Mouse (Mus musculus): ENCODE data around the gene Gm20388. TPM values are rescaled to one million over a fixed set of nuclear protein-coding genes. Genes with fewer than 3 reads are reported as not detected.

The Gm20388 gene
- polyA plus RNA-seq, 1 experiment from 2014 or later, result not detected

DNA sequence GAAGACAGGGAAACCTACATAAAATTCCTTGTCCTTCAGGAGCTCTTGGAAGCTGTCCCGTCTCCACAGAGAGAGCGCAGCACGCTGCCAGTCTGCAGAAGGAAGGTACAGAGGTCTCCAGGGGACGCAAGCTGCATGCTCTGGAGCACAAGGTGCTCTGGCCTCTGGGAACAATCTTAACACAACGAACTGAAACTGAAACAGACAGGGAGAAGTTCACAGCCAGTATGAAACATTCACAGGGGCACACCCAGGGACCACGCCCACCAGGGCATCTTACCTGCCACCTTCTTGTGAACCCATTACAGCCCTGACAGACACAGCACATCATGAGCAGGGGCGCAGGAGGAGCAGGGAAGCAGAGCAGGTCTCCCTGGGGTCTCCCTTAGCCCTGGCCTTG, 3373.3 kb downstream of the Gm20388 start:
- Histone ChIP-seq H3K9ac (no peak overlapping the region), H3K36me3 (peaks cover 57% of the 10 kb centered on the region), H3K27me3 (replicated peaks) (no peaks in the 10 kb centered on the region), H3K4me2 (no peak overlapping the region), H3K9me3 (no peaks in the 10 kb centered on the region), H3K4me3 (no peak overlapping the region), H3K27ac (replicated peaks) (no peak overlapping the region), H3K4me1 (peaks cover 11% of the 10 kb centered on the region)
- 77% methylated on average over 7 of the region's 7 CpGs for WGBS
- no peak for ATAC-seq (ENCODE audit: extremely low read depth, insufficient number of reproducible peaks, low FRiP score, low TSS enrichment)

DNA sequence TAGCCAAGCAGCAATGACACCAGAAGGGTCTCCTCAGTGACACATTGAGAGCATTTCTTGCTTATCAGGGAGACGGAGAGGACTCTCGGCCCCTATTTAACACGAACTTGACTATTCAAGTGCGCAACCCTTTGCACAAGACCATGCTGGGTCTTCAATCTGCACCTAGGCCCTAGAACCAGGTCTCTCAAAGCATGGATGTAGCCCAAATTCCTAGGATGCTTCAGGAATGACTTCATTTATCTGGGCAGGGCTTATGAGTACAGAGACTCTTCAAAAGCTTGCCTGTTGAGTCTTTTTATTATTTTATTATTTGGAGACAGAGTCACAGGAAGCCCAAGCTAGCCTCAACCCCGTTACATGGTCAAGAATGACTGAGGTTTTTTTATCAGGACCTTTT, 3373.9 kb downstream of the Gm20388 start:
- Histone ChIP-seq H3K4me2 (no peak overlapping the region), H3K9me3 (no peaks in the 10 kb centered on the region), H3K9ac (no peak overlapping the region), H3K27ac (replicated peaks) (no peak overlapping the region), H3K4me3 (no peak overlapping the region), H3K4me1 (peaks cover 11% of the 10 kb centered on the region), H3K27me3 (replicated peaks) (no peaks in the 10 kb centered on the region), H3K36me3 (peaks cover 62% of the 10 kb centered on the region)
- WGBS, result 50% methylated on average over 5 of the region's 5 CpGs
- ATAC-seq (ENCODE audit: extremely low read depth, insufficient number of reproducible peaks, low FRiP score, low TSS enrichment), result no peak

DNA sequence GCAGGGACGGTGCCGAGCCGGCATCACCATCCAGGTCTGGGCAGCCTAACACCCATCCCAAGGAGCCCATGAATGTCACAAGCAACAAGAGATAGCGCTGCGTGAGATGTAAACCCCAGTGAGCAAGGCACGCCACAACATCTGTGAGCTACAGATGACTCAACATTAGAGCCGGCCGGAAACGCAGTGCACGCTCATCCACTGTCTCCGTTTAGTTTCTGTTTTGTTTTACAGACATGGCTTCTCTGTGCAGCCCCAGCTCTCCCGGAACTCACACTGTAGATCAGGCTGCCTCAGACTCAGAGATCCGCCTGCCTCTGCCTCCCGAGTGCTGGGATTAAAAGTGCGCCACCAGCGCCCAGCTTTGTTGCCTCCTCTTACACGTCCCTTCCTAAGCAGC, 3376.7 kb downstream of the Gm20388 start:
- peaks cover 19% of the 10 kb centered on the region for H3K4me1 ChIP-seq
- no peak overlapping the region for H3K27ac ChIP-seq (replicated peaks)
- H3K27me3 ChIP-seq (replicated peaks), result no peaks in the 10 kb centered on the region
- no peak for ATAC-seq (ENCODE audit: extremely low read depth, insufficient number of reproducible peaks, low FRiP score, low TSS enrichment)
- no peak overlapping the region for H3K4me3 ChIP-seq
- H3K4me2 ChIP-seq, result no peak overlapping the region
- H3K9me3 ChIP-seq, result no peaks in the 10 kb centered on the region
- H3K36me3 ChIP-seq, result peaks cover 53% of the 10 kb centered on the region
- H3K9ac ChIP-seq, result no peak overlapping the region
- WGBS, result 90% methylated on average over 17 of the region's 17 CpGs

DNA sequence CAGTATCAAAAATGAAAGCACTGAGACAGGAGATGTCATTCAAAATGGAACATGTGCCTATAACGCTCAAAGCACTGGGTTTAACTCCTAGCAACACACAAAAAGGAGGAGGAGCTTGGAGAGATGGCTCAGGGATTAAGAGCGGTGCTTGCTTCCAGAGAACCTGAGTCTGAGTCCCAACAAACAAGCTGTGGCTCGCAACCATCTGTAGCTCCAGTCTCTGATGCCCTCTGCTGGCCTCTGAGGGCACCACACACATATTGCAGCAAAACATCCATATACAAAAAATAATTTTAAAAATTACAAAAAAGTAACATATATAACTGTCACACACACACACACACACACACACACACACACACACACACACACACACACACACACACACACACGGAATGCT, 3379.5 kb downstream of the Gm20388 start:
- WGBS, result 70% methylated on average over 4 of the region's 4 CpGs
- H3K36me3 ChIP-seq, result peaks cover 72% of the 10 kb centered on the region
- no peaks in the 10 kb centered on the region for H3K9me3 ChIP-seq
- no peak overlapping the region for H3K4me2 ChIP-seq
- peaks cover 8% of the 10 kb centered on the region; the same call in 1 of the 2 replicates for H3K4me1 ChIP-seq
- no peak for ATAC-seq (ENCODE audit: extremely low read depth, insufficient number of reproducible peaks, low FRiP score, low TSS enrichment)
- no peak overlapping the region for H3K4me3 ChIP-seq
- no peaks in the 10 kb centered on the region for H3K27me3 ChIP-seq (replicated peaks)
- no peak overlapping the region for H3K27ac ChIP-seq (replicated peaks)
- no peak overlapping the region for H3K9ac ChIP-seq

DNA sequence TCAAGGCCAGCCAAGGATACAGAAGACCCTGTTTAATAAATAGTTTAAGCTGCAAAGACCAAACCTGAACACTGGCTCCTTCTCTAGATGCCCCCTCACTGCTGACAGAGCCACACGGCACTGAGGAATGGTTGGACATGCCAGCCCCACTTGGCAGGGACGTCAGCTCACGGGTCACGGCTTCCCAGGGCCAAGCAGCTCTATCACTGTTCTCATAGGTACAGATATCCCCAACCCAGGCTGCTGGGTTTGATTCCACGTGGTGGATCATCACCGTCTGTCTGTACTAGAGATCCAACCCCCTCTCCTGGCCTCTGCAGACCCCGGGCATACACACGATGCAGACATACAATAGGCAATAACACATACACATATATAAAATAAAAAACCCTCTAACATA, 3380.0 kb downstream of the Gm20388 start:
- no peaks in the 10 kb centered on the region for H3K9me3 ChIP-seq
- no peak for ATAC-seq (ENCODE audit: extremely low read depth, insufficient number of reproducible peaks, low FRiP score, low TSS enrichment)
- H3K4me1 ChIP-seq, result peaks cover 8% of the 10 kb centered on the region; the same call in 1 of the 2 replicates
- no peaks in the 10 kb centered on the region for H3K27me3 ChIP-seq (replicated peaks)
- no peak overlapping the region for H3K4me2 ChIP-seq
- H3K4me3 ChIP-seq, result no peak overlapping the region
- H3K36me3 ChIP-seq, result peaks cover 75% of the 10 kb centered on the region
- H3K9ac ChIP-seq, result no peak overlapping the region
- no peak overlapping the region for H3K27ac ChIP-seq (replicated peaks)
- 88% methylated on average over 8 of the region's 8 CpGs for WGBS

DNA sequence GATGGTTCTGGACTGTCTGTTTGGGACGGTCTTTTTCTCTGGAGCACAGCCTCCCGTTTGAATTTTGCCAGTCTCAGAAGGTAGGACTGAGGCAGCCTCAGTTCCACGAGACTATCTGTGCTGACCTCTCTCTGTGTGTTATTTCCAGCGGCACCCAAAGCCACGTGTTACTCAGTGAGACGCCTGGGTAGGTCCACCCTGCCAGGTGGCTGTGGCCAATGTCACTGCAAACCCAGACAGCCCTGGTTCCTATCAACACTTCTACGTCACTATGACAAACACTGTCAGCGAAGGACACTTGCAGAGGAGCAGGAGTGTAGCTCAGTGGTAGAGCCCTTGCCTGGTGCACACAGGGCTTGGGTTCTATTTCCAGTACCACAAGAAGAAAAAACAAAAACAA, 3381.1 kb downstream of the Gm20388 start:
- no peak overlapping the region for H3K9ac ChIP-seq
- WGBS, result 46% methylated on average over 8 of the region's 8 CpGs

DNA sequence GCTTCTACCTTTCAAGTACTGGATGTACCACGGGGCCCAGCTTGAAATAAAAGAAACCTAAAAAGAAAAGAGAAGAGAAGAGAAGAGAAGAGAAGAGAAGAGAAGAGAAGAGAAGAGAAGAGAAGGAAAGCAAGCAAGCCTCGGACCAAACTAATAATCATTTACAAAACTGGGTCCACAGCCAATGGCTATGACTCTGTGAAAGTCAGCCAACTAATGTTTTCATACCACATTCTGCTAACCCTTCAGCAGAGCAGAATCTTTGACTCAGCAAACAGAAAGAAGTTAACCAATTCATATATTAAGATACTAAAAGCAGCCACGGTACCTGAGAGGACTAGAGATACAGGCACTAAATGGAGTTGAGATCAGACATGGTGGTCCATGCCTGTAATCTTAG, 3381.6 kb downstream of the Gm20388 start:
- no peaks in the 10 kb centered on the region for H3K27me3 ChIP-seq (replicated peaks)
- no peak overlapping the region for H3K27ac ChIP-seq (replicated peaks)
- no peak overlapping the region for H3K4me2 ChIP-seq
- H3K9ac ChIP-seq, result no peak overlapping the region
- ATAC-seq (ENCODE audit: extremely low read depth, insufficient number of reproducible peaks, low FRiP score, low TSS enrichment), result no peak
- WGBS, result 87% methylated on average over 3 of the region's 3 CpGs
- peaks cover 8% of the 10 kb centered on the region; the same call in 1 of the 2 replicates for H3K4me1 ChIP-seq
- H3K4me3 ChIP-seq, result no peak overlapping the region
- no peaks in the 10 kb centered on the region for H3K9me3 ChIP-seq
- H3K36me3 ChIP-seq, result peaks cover 77% of the 10 kb centered on the region

More for the DNA sequence above, 3381.1 kb downstream of the Gm20388 start:
- H3K27ac ChIP-seq (replicated peaks), result no peak overlapping the region
- H3K27me3 ChIP-seq (replicated peaks), result no peaks in the 10 kb centered on the region
- H3K36me3 ChIP-seq, result peaks cover 77% of the 10 kb centered on the region
- no peak for ATAC-seq (ENCODE audit: extremely low read depth, insufficient number of reproducible peaks, low FRiP score, low TSS enrichment)
- H3K4me1 ChIP-seq, result peaks cover 8% of the 10 kb centered on the region; the same call in 1 of the 2 replicates
- no peaks in the 10 kb centered on the region for H3K9me3 ChIP-seq
- no peak overlapping the region for H3K4me3 ChIP-seq
- H3K4me2 ChIP-seq, result no peak overlapping the region

DNA sequence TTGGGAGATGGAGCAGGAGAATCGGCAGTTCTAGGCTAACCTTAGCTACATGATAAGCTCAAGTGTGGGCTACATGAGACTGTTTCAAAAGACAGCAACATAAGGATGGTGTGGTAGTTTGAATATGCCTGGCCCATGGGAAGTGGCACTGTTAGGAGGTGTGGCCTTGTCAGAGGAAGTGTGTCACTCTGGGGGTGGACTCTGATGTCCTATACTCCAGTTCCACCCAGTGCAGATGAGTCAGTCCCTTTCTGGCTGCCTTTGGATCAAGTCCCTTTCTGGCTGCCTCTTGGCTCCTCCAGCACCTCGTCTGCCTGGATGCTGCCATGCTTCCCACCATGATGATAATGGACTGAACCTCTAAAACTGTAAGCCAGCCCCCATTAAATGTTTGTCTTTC, 3382.1 kb downstream of the Gm20388 start:
- no peaks in the 10 kb centered on the region for H3K9me3 ChIP-seq
- H3K27ac ChIP-seq (replicated peaks), result no peak overlapping the region
- WGBS, result 74% methylated on average over 2 of the region's 2 CpGs
- no peak overlapping the region for H3K9ac ChIP-seq
- H3K36me3 ChIP-seq, result peaks cover 77% of the 10 kb centered on the region
- H3K27me3 ChIP-seq (replicated peaks), result no peaks in the 10 kb centered on the region
- H3K4me3 ChIP-seq, result no peak overlapping the region
- peaks cover 8% of the 10 kb centered on the region; the same call in 1 of the 2 replicates for H3K4me1 ChIP-seq
- ATAC-seq (ENCODE audit: extremely low read depth, insufficient number of reproducible peaks, low FRiP score, low TSS enrichment), result no peak
- H3K4me2 ChIP-seq, result no peak overlapping the region

DNA sequence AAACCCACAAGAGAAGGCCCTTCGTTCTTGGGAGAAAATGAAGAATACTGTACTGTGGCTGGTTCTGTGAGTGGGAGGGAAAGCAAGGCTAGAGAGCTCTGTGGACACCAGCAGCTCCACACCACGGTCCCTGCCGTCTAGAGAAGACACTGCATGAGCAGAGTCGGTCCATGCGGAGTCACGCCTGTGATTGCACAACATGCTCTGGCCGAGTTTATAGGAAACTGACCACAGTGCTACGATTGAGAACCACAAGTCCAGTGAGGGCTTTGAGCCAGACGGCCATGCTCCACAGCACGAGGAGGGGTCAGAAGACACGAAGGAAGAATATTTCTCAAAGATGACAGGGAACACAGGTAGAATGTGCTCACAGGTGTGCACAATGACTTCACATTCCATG, 3387.7 kb downstream of the Gm20388 start:
- H3K4me2 ChIP-seq, result no peak overlapping the region
- WGBS, result 88% methylated on average over 11 of the region's 11 CpGs
- H3K27ac ChIP-seq (replicated peaks), result no peak overlapping the region
- no peaks in the 10 kb centered on the region for H3K27me3 ChIP-seq (replicated peaks)
- no peak overlapping the region for H3K9ac ChIP-seq
- no peak overlapping the region for H3K4me3 ChIP-seq
- peaks cover 73% of the 10 kb centered on the region for H3K36me3 ChIP-seq
- H3K4me1 ChIP-seq, result no peaks in the 10 kb centered on the region
- no peak for ATAC-seq (ENCODE audit: extremely low read depth, insufficient number of reproducible peaks, low FRiP score, low TSS enrichment)
- no peaks in the 10 kb centered on the region for H3K9me3 ChIP-seq

DNA sequence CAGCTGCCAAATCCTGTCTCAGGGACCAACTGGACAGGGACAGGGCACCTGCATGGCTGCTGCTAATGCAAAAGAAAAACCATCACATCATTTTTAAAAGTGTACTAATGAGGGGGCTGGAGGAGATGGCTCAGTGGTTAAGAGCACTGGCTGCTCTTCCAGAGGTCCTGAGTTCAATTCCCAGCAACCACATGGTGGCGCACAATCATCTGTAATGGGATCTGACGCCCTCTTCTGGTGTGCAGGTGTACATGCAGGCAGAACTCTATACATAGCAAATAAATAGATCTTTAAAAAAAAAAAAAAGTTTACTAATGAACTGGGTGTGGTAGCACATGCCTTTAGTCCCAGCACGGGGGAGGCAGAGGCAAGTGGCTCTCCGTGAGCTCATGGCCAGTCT, 3398.1 kb downstream of the Gm20388 start:
- Histone ChIP-seq H3K4me2 (no peak overlapping the region), H3K36me3 (peaks cover 62% of the 10 kb centered on the region), H3K27ac (replicated peaks) (no peak overlapping the region), H3K9me3 (no peaks in the 10 kb centered on the region), H3K9ac (no peak overlapping the region), H3K27me3 (replicated peaks) (no peaks in the 10 kb centered on the region), H3K4me1 (no peaks in the 10 kb centered on the region), H3K4me3 (no peak overlapping the region)
- 57% methylated on average over 4 of the region's 4 CpGs for WGBS
- no peak for ATAC-seq (ENCODE audit: extremely low read depth, insufficient number of reproducible peaks, low FRiP score, low TSS enrichment)

DNA sequence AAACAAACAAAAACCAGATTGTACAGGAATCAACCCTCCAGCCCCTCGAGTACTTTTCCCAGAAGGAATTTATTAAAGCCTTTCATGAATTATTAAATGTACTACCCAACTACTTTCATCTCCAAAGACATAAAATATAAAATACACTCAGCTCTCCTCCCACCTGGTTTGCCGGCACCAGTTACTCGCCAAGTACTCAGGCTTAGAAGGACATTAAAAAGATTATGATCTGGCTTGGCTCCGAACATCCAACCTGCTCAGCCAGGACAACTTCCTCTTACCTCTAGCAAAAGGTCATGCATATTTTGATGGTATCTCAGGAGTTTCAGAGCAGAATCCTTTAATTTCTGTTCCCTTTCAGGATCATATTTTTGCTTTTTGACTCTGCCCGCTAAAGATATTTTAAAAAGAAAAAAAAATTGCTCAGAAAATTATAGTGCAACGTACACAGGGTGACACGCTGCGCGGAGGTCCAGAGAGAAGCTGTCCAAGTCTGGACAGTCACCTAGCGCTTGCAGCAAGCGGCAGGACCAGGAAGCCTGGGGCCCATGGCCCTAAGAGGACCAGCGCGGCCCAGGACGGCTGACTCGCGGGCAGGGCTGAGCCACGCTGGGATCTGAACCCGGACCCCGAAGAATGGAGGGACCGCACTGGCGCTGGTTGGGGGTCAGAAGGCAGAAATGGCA, 3407.3 kb downstream of the Gm20388 start:
- Histone ChIP-seq H3K4me3 (peak overlapping the region; percentile 66), H3K9ac (peak overlapping the region; percentile 83), H3K27ac (replicated peaks) (no peak overlapping the region), H3K9me3 (no peaks in the 10 kb centered on the region), H3K27me3 (replicated peaks) (0 out of 2 replicates have a peak, but pooled peaks cover 9% of the 10 kb centered on the region), H3K36me3 (peaks cover 3% of the 10 kb centered on the region; the same call in 1 of the 2 replicates), H3K4me1 (peaks cover 18% of the 10 kb centered on the region), H3K4me2 (peak overlapping the region; percentile 79)
- peak; percentile 69 for ATAC-seq (ENCODE audit: extremely low read depth, insufficient number of reproducible peaks, low FRiP score, low TSS enrichment)
- WGBS, result 6% methylated on average over 21 of the region's 21 CpGs

DNA sequence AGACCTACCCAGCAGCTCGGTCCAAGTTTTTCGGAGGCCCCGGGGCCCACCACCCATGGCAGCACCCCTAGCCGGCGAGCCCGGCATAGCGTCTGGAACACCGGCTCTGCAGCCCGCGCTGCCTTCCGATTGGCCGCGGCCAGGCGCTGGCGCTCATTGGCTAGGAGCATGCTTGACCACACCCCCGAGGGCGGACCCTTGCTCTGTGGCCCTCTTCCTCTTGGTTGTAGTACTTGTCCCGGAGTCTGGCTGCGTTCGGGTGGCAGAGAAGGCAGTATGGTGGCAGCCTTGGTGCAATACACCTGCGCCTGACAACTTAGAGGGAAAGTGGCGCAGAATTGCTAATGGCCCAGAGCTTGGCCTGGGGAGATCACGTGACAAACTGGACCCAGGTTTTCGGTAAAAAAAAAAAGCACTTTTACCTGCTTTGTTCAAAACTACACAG, 3407.8 kb downstream of the Gm20388 start, which contains the start of gene Fanca:
Gene Fanca, minus strand, starts transcription at position 110 of the 445 bp plus-strand sequence.
- peak within 1 kb of the TSS; percentile 83 for H3K9ac ChIP-seq
- no peaks in the 10 kb centered on the region for H3K9me3 ChIP-seq
- peak; percentile 97 for ATAC-seq (ENCODE audit: extremely low read depth, insufficient number of reproducible peaks, low FRiP score, low TSS enrichment)

More for the DNA sequence above, 3407.8 kb downstream of the Gm20388 start, which contains the start of gene Fanca:
- H3K27me3 ChIP-seq (replicated peaks), result 0 out of 2 replicates have a peak, but pooled peaks cover 9% of the 10 kb centered on the region
- peak within 1 kb of the TSS; percentile 79 for H3K4me2 ChIP-seq
- no peaks in the 10 kb centered on the region for H3K36me3 ChIP-seq
- WGBS, result under 1% methylated on average over 24 of the region's 24 CpGs
- peaks cover 18% of the 10 kb centered on the region for H3K4me1 ChIP-seq
- 0 out of 2 replicates have a peak within 1 kb of the TSS, but pooled peaks have one; percentile 21 for H3K27ac ChIP-seq (replicated peaks)
- H3K4me3 ChIP-seq, result peak within 1 kb of the TSS; percentile 66

Data from heart, embryonic 13.5 days (tissue).